Mouse (Mus musculus): ENCODE data around the gene Phykpl.
A peak's percentile ranks its signal among the peaks of the same experiment; 100 is the strongest.

DNA sequence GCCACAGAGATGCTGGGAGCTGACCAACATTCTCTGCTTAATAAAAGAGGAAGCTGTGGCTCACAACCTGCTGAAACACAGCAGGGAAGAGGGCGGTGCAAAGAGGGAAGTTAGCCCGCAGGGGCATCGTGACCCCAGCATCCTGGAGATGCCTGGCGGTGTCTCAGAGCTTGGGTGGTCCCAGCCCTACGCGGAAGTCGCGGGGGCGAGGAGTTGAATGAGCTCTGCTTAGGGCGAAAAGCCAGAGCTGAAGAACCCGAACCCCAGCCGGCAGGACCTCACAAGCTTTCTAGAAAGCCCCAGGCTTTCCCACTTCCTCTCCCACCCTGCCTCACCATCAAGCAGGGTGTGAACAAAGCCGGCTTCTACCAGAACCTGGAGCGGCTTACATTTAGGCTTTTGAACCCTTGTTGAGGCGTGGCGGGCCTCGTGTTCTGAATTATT is 53.4 kb downstream of the Phykpl start:
- TF ChIP-seq CTCF (IDR thresholded peaks at IDR 0.05; ENCODE audit: low read depth, low read length) = no peak
- TF ChIP-seq POLR2A (IDR thresholded peaks at IDR 0.05; ENCODE audit: insufficient read depth, low read length) = no peak
- TF ChIP-seq EP300 (IDR thresholded peaks at IDR 0.05; ENCODE audit: insufficient read depth, low read depth, low read length) = peak; percentile 99
